Mouse (Mus musculus): ENCODE data around the gene Cnot10. TPM values are rescaled to one million over a fixed set of nuclear protein-coding genes. Genes with fewer than 3 reads are reported as not detected.
A peak's percentile ranks its signal among the peaks of the same experiment; 100 is the strongest.

Cnot10 gene
- polyA plus RNA-seq, 1 experiment from 2014 or later: 68.0 TPM

GRCm38 (mm10) chr9:114678576-114678975 is 38.6 kb upstream of the Cnot10 start:
- H3K36me3 ChIP-seq (ENCODE audit: control insufficient read depth, insufficient read depth, low read length): no peaks in the 10 kb centered on the region
- no peaks in the 10 kb centered on the region for H3K27me3 ChIP-seq (ENCODE audit: control insufficient read depth, insufficient read depth, low read length)
- H3K4me2 ChIP-seq (ENCODE audit: low read depth): no peak overlapping the region
- ATAC-seq (ENCODE audit: insufficient read depth, low FRiP score, low TSS enrichment): no peak
- H3K4me1 ChIP-seq (ENCODE audit: control insufficient read depth, insufficient read depth, low read length): no peaks in the 10 kb centered on the region
- H3K27ac ChIP-seq (ENCODE audit: low read depth, low read length): no peak overlapping the region
- WGBS: 85% methylated on average over 5 of the region's 5 CpGs
- no peak overlapping the region for H3K4me3 ChIP-seq (ENCODE audit: low read depth, low read length)
- no peak overlapping the region for H3K9ac ChIP-seq (ENCODE audit: low read length)
- no peak for DNase-seq (ENCODE audit: low spot score)
- H3K9me3 ChIP-seq (ENCODE audit: control insufficient read depth, low read length): no peaks in the 10 kb centered on the region

- Histone ChIP-seq H3K4me2 (ENCODE audit: low read depth) (no peak overlapping the region), H3K27ac (ENCODE audit: low read depth, low read length) (no peak overlapping the region), H3K36me3 (ENCODE audit: control insufficient read depth, insufficient read depth, low read length) (no peaks in the 10 kb centered on the region), H3K4me3 (ENCODE audit: low read depth, low read length) (no peak overlapping the region), H3K9me3 (ENCODE audit: control insufficient read depth, low read length) (no peaks in the 10 kb centered on the region), H3K9ac (ENCODE audit: low read length) (no peak overlapping the region), H3K4me1 (ENCODE audit: control insufficient read depth, insufficient read depth, low read length) (no peaks in the 10 kb centered on the region), H3K27me3 (ENCODE audit: control insufficient read depth, insufficient read depth, low read length) (no peaks in the 10 kb centered on the region)
- 66% methylated on average over 2 of the region's 2 CpGs for WGBS
- no peak for ATAC-seq (ENCODE audit: insufficient read depth, low FRiP score, low TSS enrichment)
- DNase-seq (ENCODE audit: low spot score): no peak
These were observed 33.6 kb upstream of the Cnot10 start for GRCm38 (mm10) chr9:114673626-114674025.

DNA sequence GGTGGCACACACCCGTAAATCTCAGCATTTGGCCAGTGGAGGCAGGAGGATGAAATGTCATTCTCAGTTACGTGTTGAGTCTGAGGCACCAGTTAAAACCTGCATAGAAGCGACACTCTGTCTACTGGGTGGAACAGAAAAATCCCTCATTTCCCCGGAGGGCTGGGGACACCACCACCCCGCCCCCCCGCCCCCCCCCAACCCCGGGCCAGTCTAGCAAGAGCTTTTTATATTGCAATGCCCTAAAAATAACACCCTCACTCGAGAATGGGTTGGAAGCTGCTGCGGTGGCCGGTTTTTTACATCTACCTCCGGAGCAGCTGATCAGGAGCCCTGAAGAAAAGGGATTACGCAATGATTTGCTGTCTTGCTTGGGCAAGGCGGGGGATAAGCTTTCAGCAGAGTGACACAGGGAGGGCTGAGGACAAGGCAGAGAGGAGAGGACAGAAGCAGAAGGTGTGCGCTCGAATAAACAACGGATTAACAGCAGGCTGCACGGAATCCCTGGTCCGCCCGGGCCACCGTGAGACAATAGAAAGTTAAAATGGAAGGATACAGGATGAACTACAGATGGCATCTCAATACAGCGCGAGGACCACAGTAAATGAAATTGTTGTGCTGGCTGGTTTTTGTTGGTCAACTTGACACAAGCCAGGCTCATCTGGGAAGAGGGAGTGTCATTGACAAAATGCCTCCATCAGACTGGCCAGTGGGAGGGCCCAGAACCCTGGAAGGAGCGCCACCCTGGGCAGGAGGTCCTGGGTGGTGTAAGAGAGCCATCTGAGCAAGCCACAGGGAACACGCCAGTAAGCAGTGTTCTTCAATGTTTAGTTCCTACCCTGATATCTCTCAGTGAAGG is 32.9 kb upstream of the Cnot10 start:
- peak overlapping the region; percentile 56; the same call in 1 of the 2 replicates for H3K27ac ChIP-seq (ENCODE audit: low read depth, low read length)
- peak overlapping the region; percentile 25 for H3K4me3 ChIP-seq (ENCODE audit: low read depth, low read length)
- H3K4me2 ChIP-seq (ENCODE audit: low read depth): peak overlapping the region; percentile 47
- DNase-seq (ENCODE audit: low spot score) (peak; percentile 37), ATAC-seq (ENCODE audit: insufficient read depth, low FRiP score, low TSS enrichment) (no peak)
- no peaks in the 10 kb centered on the region for H3K4me1 ChIP-seq (ENCODE audit: control insufficient read depth, insufficient read depth, low read length)
- no peaks in the 10 kb centered on the region for H3K27me3 ChIP-seq (ENCODE audit: control insufficient read depth, insufficient read depth, low read length)
- H3K36me3 ChIP-seq (ENCODE audit: control insufficient read depth, insufficient read depth, low read length): no peaks in the 10 kb centered on the region
- no peaks in the 10 kb centered on the region for H3K9me3 ChIP-seq (ENCODE audit: control insufficient read depth, low read length)
- H3K9ac ChIP-seq (ENCODE audit: low read length): peak overlapping the region; percentile 63
- 10% methylated on average over 24 of the region's 24 CpGs for WGBS

DNA sequence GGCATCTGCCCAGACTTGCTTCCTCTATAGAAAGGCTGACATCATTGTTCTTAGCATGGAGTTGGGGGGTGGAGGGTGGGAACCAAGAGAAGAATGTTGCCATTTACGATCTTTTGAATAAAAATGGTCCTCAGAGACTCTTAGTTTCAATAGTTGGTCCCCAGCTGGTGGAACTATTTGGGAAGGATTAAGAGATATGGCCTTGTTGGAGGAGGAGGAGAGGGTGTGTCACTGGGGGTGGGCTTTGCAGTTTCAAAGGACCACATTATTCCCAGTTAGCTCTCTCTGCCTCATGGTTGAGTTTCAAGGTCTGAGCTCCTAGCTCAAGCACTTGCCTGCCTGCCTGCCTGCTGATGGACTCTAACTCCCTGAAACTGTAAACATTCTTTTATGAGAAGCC is 32.0 kb upstream of the Cnot10 start:
- Histone ChIP-seq H3K4me3 (ENCODE audit: low read depth, low read length) (no peak overlapping the region), H3K4me1 (ENCODE audit: control insufficient read depth, insufficient read depth, low read length) (no peaks in the 10 kb centered on the region), H3K27ac (ENCODE audit: low read depth, low read length) (no peak overlapping the region), H3K36me3 (ENCODE audit: control insufficient read depth, insufficient read depth, low read length) (no peaks in the 10 kb centered on the region), H3K4me2 (ENCODE audit: low read depth) (no peak overlapping the region), H3K9me3 (ENCODE audit: control insufficient read depth, low read length) (no peaks in the 10 kb centered on the region), H3K9ac (ENCODE audit: low read length) (no peak overlapping the region), H3K27me3 (ENCODE audit: control insufficient read depth, insufficient read depth, low read length) (no peaks in the 10 kb centered on the region)
- ATAC-seq (ENCODE audit: insufficient read depth, low FRiP score, low TSS enrichment): no peak
- WGBS: 57% methylated on average over 1 of the region's 1 CpGs
- no peak for DNase-seq (ENCODE audit: low spot score)

DNA sequence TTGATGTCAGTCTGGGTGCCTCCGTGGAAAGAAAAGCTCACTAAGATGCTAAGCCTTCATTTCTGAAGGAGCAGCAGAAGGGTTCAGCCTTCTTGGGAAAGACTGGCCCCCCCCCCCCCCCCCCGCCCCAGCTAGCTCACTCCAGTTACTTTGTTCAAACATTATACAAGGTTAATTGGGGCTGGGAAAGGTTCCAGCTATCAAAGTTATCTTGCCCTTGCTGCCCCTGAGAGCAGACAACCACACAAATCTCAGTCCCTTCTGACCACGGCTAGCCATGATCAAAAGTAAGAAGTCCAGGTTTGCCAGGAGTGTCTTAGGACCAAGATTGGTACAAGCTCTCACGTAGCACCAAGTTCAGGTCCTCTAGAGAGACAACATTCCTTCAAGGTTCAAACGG is 29.0 kb upstream of the Cnot10 start:
- H3K27ac ChIP-seq (ENCODE audit: low read depth, low read length): no peak overlapping the region
- DNase-seq (ENCODE audit: low spot score) (no peak), ATAC-seq (ENCODE audit: insufficient read depth, low FRiP score, low TSS enrichment) (no peak)
- whole genome bisulfite sequencing: 91% methylated on average over 5 of the region's 5 CpGs
- H3K9ac ChIP-seq (ENCODE audit: low read length): no peak overlapping the region
- H3K4me3 ChIP-seq (ENCODE audit: low read depth, low read length): no peak overlapping the region
- no peaks in the 10 kb centered on the region for H3K9me3 ChIP-seq (ENCODE audit: control insufficient read depth, low read length)
- H3K27me3 ChIP-seq (ENCODE audit: control insufficient read depth, insufficient read depth, low read length): no peaks in the 10 kb centered on the region
- no peak overlapping the region for H3K4me2 ChIP-seq (ENCODE audit: low read depth)
- no peaks in the 10 kb centered on the region for H3K36me3 ChIP-seq (ENCODE audit: control insufficient read depth, insufficient read depth, low read length)
- H3K4me1 ChIP-seq (ENCODE audit: control insufficient read depth, insufficient read depth, low read length): no peaks in the 10 kb centered on the region

DNA sequence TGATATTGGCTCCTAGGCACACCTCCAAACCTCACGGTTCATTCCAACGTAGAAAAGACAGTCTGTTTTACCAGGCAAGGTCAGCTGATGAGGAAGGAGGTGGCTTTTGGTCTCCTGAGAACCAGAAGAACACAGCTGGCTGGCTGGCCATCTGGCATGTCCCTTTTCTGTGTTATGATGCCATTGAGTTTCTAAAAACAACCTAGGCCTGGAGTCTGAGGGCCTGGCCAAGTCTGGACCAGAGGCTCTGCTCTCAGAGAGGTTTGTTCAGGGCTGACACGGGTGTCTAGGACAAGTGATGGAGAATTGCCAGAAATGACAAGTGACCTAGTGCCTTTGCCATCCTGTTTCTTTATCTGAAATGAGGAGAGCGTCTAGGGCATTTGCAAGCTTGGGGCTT is 28.1 kb upstream of the Cnot10 start:
- 78% methylated on average over 4 of the region's 4 CpGs for WGBS
- H3K4me2 ChIP-seq (ENCODE audit: low read depth): no peak overlapping the region
- H3K4me3 ChIP-seq (ENCODE audit: low read depth, low read length): no peak overlapping the region
- no peaks in the 10 kb centered on the region for H3K4me1 ChIP-seq (ENCODE audit: control insufficient read depth, insufficient read depth, low read length)
- no peak overlapping the region for H3K9ac ChIP-seq (ENCODE audit: low read length)
- no peak overlapping the region for H3K27ac ChIP-seq (ENCODE audit: low read depth, low read length)
- DNase-seq (ENCODE audit: low spot score) (no peak), ATAC-seq (ENCODE audit: insufficient read depth, low FRiP score, low TSS enrichment) (no peak)
- H3K36me3 ChIP-seq (ENCODE audit: control insufficient read depth, insufficient read depth, low read length): no peaks in the 10 kb centered on the region
- H3K9me3 ChIP-seq (ENCODE audit: control insufficient read depth, low read length): no peaks in the 10 kb centered on the region
- no peaks in the 10 kb centered on the region for H3K27me3 ChIP-seq (ENCODE audit: control insufficient read depth, insufficient read depth, low read length)

- WGBS: 90% methylated on average over 10 of the region's 10 CpGs
- no peak for ATAC-seq (ENCODE audit: insufficient read depth, low FRiP score, low TSS enrichment)
These were observed 26.9 kb upstream of the Cnot10 start for GRCm38 (mm10) chr9:114666858-114667257.

GRCm38 (mm10) chr9:114663782-114664181 is 23.8 kb upstream of the Cnot10 start:
- 86% methylated on average over 11 of the region's 11 CpGs for WGBS
- no peak overlapping the region for H3K4me3 ChIP-seq (ENCODE audit: low read depth, low read length)
- H3K9ac ChIP-seq (ENCODE audit: low read length): no peak overlapping the region
- DNase-seq (ENCODE audit: low spot score) (no peak), ATAC-seq (ENCODE audit: insufficient read depth, low FRiP score, low TSS enrichment) (no peak)
- no peaks in the 10 kb centered on the region for H3K27me3 ChIP-seq (ENCODE audit: control insufficient read depth, insufficient read depth, low read length)
- no peak overlapping the region for H3K27ac ChIP-seq (ENCODE audit: low read depth, low read length)
- no peaks in the 10 kb centered on the region for H3K4me1 ChIP-seq (ENCODE audit: control insufficient read depth, insufficient read depth, low read length)
- H3K9me3 ChIP-seq (ENCODE audit: control insufficient read depth, low read length): no peaks in the 10 kb centered on the region
- no peaks in the 10 kb centered on the region for H3K36me3 ChIP-seq (ENCODE audit: control insufficient read depth, insufficient read depth, low read length)
- no peak overlapping the region for H3K4me2 ChIP-seq (ENCODE audit: low read depth)

More at GRCm38 (mm10) chr9:114666858-114667257, 26.9 kb upstream of the Cnot10 start:
- no peak for DNase-seq (ENCODE audit: low spot score)
- Histone ChIP-seq H3K4me2 (ENCODE audit: low read depth) (no peak overlapping the region), H3K9ac (ENCODE audit: low read length) (no peak overlapping the region), H3K27ac (ENCODE audit: low read depth, low read length) (no peak overlapping the region), H3K4me1 (ENCODE audit: control insufficient read depth, insufficient read depth, low read length) (no peaks in the 10 kb centered on the region), H3K4me3 (ENCODE audit: low read depth, low read length) (no peak overlapping the region), H3K36me3 (ENCODE audit: control insufficient read depth, insufficient read depth, low read length) (no peaks in the 10 kb centered on the region), H3K27me3 (ENCODE audit: control insufficient read depth, insufficient read depth, low read length) (no peaks in the 10 kb centered on the region), H3K9me3 (ENCODE audit: control insufficient read depth, low read length) (no peaks in the 10 kb centered on the region)

- DNase-seq (ENCODE audit: low spot score) (no peak), ATAC-seq (ENCODE audit: insufficient read depth, low FRiP score, low TSS enrichment) (no peak)
- Histone ChIP-seq H3K27me3 (ENCODE audit: control insufficient read depth, insufficient read depth, low read length) (no peaks in the 10 kb centered on the region), H3K36me3 (ENCODE audit: control insufficient read depth, insufficient read depth, low read length) (no peaks in the 10 kb centered on the region), H3K4me2 (ENCODE audit: low read depth) (no peak overlapping the region), H3K4me3 (ENCODE audit: low read depth, low read length) (no peak overlapping the region), H3K9me3 (ENCODE audit: control insufficient read depth, low read length) (no peaks in the 10 kb centered on the region), H3K4me1 (ENCODE audit: control insufficient read depth, insufficient read depth, low read length) (no peaks in the 10 kb centered on the region), H3K9ac (ENCODE audit: low read length) (no peak overlapping the region), H3K27ac (ENCODE audit: low read depth, low read length) (no peak overlapping the region)
- WGBS: 69% methylated on average over 7 of the region's 7 CpGs
These were observed 22.0 kb upstream of the Cnot10 start for GRCm38 (mm10) chr9:114661991-114662390.
